Mouse (Mus musculus): ENCODE results near the gene Osbpl10. TPM values are rescaled to one million over a fixed set of nuclear protein-coding genes. Genes with fewer than 3 reads are reported as not detected.
"Not testable (repeated sequence)": the region's sequence is repeated elsewhere in the genome, so short reads cannot be mapped to it uniquely, and the experiment has no call there.

Osbpl10 gene
- total RNA-seq (2022), result 10 to 100 TPM; 39.9 to 46.4 (median 45.2) TPM

GRCm38 (mm10) chr9:114978281-114979111 is at the start of gene Osbpl10:
TSS of gene Osbpl10 (plus strand) at chr9:114978569.
- DNase-seq (ENCODE audit: low spot score in 2 of 2), result peak; percentile 57 to 84

DNA sequence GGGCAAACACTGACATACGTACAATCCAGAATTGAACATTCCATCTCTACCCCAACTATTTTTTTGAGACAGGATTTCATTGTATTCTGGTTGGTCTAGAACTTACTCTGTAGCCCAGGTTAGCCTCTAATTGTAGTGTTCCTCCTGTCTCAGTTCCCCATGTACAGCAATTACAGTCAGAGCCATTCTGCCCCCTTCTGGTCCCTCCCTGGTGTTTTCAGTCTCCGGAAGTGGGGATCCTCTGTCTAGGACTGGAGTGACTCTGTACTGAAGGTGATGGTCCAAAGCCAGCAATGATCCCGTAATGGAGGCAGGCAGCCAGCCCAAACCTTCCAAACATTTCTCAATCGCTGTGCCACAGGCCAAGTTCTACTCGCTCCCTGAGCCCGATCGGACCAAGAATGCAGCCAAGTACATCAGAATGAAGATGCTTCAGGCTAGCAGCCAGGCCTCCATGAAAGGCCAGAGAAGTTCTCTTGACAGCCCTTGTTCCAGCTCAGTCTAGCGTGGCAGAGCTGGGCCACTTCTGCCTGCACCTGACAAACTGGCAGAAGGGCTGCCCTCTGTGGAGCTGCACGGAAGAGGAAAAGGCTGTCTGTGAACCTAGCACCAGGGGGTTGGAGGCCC is 47.8 kb upstream of the Osbpl10 start:
- DNase-seq (ENCODE audit: low spot score in 2 of 2), result peak in 1 of 2 experiments; percentile 36

- DNase-seq (ENCODE audit: low spot score in 2 of 2), result no peak
Observed at GRCm38 (mm10) chr9:114932607-114933006, 45.8 kb upstream of the Osbpl10 start.

DNA sequence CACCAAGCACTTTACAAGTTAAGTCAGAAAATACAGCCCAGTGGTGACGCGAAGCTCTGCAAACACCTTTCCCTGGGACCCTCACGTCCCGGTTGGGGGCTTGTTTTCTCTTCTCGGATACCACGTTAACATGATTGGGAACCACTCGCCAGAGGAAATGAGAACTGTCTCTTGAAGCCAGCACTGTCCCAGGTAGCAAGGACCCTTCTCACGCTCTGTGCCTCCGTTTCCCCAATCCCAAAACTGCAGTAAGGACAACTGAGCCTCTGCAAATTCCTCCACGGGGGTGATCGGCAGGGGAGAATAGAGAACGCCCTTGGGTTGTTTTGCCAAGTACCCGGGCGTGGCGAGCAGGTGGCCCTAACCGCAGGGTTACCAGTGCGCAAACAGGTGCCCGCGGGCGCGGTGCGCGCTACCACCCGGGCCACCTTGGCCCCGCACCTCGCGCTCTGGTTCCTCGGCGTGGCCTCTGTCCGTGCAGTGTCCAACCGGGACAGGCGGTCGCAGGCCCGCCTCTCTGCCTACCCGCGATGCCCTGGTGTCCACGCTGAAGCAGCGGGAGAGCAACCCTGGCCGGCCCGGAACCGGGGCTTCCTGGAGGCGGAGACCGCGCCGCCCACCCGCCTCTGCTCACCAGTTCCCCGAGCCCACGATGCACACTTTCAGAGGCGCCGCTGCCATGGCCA is 45.2 kb upstream of the Osbpl10 start:
- DNase-seq (ENCODE audit: low spot score in 2 of 2), result no peak

DNA sequence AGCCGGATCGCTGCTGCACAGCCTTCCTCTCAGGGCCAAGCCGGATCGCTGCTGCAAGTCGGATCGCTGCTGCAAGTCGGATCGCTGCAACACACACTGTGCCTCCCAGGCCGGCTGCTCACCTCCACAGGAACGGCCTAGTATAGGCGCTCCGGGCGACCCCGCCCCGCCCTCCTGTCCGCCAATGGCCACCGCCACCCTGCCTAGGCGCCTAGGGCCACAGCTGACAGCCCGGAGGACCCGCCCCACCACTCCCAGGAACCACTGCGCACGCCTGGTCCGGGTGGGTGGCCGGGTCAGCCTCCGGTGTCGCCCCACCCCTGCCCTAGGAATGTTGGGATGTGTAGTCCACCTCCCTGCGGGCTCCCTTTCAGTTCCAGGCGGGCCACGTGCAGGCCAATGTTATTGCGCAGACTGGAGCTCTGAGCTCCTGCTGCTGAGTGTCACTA is 44.6 kb upstream of the Osbpl10 start, which contains the start of gene Gpd1l:
Gene Gpd1l, minus strand, starts transcription at position 265 of the 449 bp plus-strand sequence.
- peak; percentile 84 to 97 for DNase-seq (ENCODE audit: low spot score in 2 of 2)

GRCm38 (mm10) chr9:114934231-114934630 is 44.1 kb upstream of the Osbpl10 start:
- DNase-seq (ENCODE audit: low spot score in 2 of 2), result no peak

DNA sequence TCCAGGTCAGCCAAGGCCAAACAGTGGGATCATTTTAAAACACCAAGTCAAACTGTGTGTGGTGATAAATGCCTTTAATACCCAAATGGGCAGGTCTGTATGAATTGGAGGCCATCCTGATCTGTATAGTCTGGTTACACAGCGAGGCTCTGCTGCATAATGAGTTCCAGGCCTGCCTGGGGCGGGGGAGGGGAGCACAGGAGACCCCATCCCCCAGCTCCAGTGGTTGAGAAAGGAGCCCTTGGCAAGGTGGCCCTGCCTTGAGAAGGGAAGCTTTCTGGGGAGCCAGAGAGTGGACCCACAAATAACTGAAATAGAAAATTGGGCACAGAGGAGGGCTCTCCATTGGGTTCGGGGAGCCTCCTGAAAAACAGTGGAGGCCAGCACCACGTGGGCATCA is 43.0 kb upstream of the Osbpl10 start:
- no peak for DNase-seq (ENCODE audit: low spot score in 2 of 2)

DNA sequence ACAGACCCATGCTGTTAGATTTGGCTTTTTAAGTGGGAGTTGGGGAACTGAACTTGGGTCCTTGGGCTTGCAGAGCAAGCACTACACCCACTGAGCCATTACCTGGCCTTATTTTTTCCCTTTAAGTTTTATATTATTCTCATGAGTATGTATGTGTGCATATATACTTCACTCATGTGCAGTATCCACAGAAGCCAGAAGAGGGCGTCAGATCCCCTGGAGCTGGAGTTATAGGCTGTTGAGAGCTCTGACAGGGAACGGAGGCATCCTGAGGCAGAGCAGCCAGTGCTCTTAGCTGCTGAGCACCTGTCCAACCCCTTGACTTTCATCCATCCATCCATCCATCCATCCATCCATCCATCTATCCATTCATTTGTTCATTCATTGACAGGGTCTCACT is 41.7 kb upstream of the Osbpl10 start:
- DNase-seq (ENCODE audit: low spot score in 2 of 2), result no peak

DNA sequence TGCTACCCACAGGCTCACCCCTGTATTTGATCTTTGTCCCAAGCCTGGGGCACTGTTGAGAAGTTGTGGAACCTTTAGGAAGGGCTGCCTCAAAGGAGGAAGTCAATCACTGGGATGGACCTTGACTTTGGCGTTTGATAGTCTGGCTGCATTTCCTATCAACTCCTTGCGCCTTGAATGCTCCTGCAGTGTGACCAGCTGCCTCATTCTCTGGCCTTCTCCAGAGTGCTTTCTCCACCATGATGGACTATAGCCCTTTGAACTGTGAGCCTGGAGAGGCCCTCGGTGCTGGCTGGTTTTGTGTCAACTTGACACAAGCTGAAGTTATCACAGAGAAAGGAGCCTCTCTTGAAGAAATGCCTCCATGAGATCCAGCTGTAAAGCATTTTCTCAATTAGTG is 33.7 kb upstream of the Osbpl10 start:
- no peak for DNase-seq (ENCODE audit: low spot score in 2 of 2)

DNA sequence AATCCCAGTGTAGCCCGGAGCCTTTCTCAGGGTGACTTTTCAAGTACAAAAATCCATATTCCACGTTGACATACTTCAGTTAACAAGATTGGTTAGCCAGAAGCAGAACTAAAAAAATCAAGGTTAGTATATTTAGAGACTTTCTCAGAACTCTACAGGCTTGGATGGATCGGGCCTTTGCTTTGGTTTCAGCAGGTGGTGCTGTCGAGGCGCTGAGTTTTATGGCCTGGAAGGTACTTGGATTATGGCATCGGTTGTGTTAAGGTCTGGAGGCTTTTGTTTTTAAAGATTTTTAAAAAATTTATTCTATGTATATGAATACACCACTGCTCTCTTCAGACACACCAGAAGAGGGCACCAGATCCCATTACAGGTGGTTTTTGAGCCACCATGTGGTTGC is 32.8 kb upstream of the Osbpl10 start:
- DNase-seq (ENCODE audit: low spot score in 2 of 2), result no peak

GRCm38 (mm10) chr9:114948395-114948794 is 30.0 kb upstream of the Osbpl10 start:
- DNase-seq (ENCODE audit: low spot score in 2 of 2), result no peak

- no peak for DNase-seq (ENCODE audit: low spot score in 2 of 2)
Observed at GRCm38 (mm10) chr9:114952866-114953265, 25.5 kb upstream of the Osbpl10 start.

- DNase-seq (ENCODE audit: low spot score in 2 of 2), result no peak
Observed at GRCm38 (mm10) chr9:114955340-114955739, 23.0 kb upstream of the Osbpl10 start.

DNA sequence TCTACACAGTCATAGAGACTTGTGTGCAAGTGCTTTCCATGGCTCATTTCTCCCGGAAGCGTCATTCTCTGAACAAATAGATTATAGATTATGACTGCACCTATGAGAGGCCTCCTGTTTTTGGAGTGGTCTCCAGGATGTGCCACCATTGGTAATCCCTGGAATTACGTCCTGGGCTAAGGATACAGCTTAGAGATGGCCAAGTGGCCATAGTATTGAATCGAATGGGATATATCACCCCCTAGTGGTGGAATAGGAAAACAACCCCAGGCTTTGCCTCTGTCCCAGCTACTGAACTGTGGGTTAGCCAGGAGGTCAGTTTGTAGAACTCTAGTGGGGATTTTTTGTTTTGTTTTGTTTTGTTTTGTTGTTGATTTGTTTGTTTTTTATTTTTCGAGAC is 21.4 kb upstream of the Osbpl10 start:
- no peak for DNase-seq (ENCODE audit: low spot score in 2 of 2)

DNA sequence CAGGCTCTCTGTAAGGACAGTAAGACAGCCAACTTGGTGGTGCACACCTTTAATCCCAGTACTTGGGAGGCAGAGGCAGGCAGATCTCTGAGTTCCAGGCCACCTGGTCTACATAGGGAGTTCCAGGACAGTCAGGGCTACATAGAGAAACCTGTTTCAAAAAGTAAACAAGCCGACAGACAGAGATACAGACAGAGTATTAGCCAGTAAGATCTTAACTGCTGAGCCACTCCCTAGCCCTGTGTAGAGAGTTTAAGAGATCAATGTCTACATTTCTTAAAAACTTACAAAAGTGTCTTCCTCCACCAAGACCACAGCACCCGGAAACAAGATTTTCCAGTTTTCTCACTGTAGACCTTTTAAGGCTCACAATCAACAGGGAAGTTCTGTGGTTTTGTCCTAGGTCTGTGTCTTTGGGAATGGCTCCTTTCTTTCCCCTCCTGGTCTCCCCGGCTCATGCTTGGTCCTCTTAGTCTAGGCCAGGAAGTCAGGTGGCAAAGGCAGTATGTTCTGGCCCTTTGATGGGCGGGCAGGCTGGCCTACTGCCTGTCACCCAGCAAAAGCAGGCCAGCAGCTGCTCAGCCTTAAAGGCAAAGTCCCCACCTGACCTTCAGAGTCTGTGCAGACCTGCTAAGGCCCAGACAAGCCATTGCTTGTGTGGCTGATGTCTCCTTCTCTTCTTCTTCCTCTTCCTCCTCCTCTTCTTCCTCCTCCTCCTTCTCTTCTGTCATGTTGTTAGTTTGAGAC is 18.2 kb upstream of the Osbpl10 start:
- DNase-seq (ENCODE audit: low spot score in 2 of 2), result no peak

- no peak for DNase-seq (ENCODE audit: low spot score in 2 of 2)
Observed at GRCm38 (mm10) chr9:114960844-114961243, 17.5 kb upstream of the Osbpl10 start.

DNA sequence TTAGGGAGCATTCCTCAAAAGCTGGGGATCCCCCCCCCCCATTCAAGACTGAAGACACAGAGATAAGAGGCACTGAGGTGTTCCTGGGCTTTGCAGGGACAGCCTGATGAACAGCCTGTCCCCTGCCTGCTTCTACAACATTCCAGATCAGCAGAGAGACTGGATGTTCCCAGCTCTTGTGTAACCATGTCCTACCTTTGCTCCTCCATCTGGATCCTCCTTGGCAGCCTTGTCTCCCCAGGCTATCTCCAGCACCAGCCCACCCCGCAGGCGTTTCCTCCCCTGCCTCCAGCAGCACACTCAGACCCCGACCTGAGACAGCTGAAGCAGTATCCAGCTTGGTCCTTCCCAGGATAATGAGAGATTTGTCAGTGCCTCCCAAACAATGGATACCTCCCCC is 14.3 kb upstream of the Osbpl10 start:
- no peak for DNase-seq (ENCODE audit: low spot score in 2 of 2)

DNA sequence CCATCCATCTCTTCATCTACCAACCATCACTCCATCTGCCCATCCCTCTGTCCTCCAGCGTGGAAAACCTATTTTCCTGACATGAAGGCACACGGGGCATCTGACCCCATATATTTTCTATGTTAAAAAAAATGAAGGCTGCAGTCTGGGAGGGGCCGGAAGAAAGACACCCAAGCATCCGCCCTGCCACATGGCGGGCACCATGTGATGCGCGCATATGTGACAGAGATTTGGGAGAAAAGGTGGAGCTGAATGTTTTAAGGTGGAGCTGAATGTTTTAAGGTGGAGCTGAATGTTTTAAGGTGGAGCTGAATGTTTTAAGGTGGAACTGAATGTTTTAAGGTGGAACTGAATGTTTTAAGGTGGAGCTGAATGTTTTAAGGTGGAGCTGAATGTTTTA is 12.1 kb upstream of the Osbpl10 start:
- not testable (repeated sequence) for DNase-seq (ENCODE audit: low spot score in 2 of 2)

DNA sequence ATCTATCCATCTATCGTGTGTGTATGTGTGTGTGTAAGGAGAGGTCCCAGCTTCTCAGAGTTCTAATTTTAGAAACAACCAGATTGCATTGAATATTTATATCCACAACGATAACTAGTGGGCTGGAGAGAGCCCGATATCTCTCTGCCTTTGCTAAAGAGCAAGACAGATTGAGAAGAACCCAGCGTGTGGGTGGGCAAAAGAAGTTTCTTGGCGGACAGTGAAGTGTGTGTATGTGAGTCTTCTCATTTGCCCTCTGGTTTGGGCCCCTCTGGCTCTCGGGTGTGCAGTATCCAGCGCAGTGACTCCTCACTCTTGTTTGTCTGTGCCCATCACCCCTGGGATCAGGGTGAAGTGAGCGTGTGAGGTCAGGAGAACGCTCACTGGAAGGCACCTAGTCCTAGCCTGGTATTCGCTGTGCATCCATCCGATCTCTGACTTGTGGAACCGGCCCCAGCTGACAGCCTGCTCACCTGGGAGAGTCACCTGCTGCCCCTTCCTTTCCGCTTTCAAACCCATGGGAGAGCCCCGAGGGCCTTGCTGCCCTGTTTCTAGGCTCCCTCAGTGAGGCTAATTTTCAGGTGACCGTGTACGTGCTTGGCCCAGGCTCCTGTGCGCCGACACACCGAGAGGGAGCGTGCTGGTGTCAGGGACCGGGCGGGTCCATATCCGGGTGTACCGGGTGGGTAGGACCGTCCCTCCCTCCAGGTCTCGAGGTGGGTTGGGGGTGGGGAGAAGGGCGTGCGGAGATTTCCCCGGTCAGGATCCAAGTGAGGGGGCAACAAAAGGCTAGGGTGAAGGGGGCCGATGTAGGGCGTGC is 698 bp upstream of the Osbpl10 start:
- peak; percentile 25 to 72 for DNase-seq (ENCODE audit: low spot score in 2 of 2)

DNA sequence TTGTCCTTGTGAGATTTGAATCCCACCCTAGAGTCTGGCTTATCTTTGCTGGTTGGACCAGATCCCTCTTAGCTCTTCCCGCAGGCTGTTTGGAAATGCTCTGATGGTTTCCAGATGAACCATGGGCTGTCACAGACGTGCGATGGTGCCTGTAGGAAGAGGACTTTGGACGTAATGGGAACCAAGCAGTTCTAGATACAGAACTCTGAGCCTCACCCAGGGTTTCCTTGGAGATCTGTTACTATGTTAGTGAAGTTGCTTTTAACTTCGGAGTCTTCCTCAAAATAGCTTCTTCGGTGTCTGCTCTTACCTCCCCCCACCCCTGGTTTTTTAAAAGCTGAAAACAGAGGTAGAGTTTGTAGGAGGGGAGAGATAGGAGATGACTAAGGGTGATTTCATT is 1.6 kb downstream of the Osbpl10 start:
- no peak for DNase-seq (ENCODE audit: low spot score in 2 of 2)

Data from left cerebral cortex, adult 8-10 months (tissue).